Mouse (Mus musculus) E14TG2a.4 (cell line): ENCODE results near the gene Gpr83.

Experiments
- H3K27me3 ChIP-seq: 2 replicates; pipeline ENCODE4 v1.6.1; 2014; ENCODE audit warnings: low read length, control low read depth; ENCODE audit not compliant: insufficient read depth
- H3K36me3 ChIP-seq: 2 replicates; pipeline ENCODE4 v1.6.1; 2014; ENCODE audit warnings: low read length, control low read depth; ENCODE audit not compliant: insufficient read depth
- H3K4me1 ChIP-seq: replicated peaks from 2 replicates; pipeline ENCODE4 v1.6.1; 2014; ENCODE audit warnings: low read depth, low read length, control low read depth
- H3K4me3 ChIP-seq: replicated peaks from 2 replicates; pipeline ENCODE4 v1.5.1; 2014; ENCODE audit warnings: mild to moderate bottlenecking, low read length
- H3K9me3 ChIP-seq: 2 replicates; pipeline ENCODE4 v1.6.1; 2014; ENCODE audit warnings: low read length, control low read depth
- CTCF ChIP-seq: conservative IDR thresholded peaks from 2 replicates; pipeline ENCODE4 v1.5.1; 2014; ENCODE audit warnings: low read length
- NANOG ChIP-seq: IDR thresholded peaks from 2 replicates; pipeline ENCODE4 v1.6.1; 2014; ENCODE audit warnings: borderline replicate concordance, low read length, mixed read lengths
- POU5F1 ChIP-seq: IDR thresholded peaks from 2 replicates; pipeline ENCODE4 v1.6.1; 2014; ENCODE audit warnings: low read length, borderline replicate concordance

Gene Gpr83

DNA sequence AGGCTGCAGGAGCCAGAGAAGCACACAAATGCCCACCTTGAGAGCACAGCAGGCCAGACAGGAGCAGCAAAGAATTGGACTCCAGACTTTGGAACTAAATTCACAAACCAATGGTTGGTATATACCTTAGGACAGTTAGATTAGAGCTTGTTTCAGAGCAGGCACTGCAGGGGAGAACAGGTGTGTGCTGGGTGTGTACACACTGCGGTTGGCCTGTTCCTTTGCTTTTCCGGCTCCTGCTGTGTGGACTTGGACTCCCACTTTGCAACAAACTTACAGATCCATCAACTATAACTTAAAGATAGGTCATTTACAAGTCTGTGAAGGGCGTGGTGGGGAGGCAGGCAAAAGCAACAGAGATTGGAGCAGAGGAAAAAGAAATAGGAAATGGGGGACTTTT lies 1.2 kb upstream of the Gpr83 start:
- H3K4me1 ChIP-seq, result peaks cover 55% of the 10 kb centered on the region
- H3K36me3 ChIP-seq, result no peaks in the 10 kb centered on the region
- H3K9me3 ChIP-seq, result no peaks in the 10 kb centered on the region
- no peak overlapping the region for H3K4me3 ChIP-seq
- TF ChIP-seq CTCF, result no peak
- no peak for TF ChIP-seq NANOG
- TF ChIP-seq POU5F1, result no peak
- peaks cover 78% of the 10 kb centered on the region for H3K27me3 ChIP-seq

DNA sequence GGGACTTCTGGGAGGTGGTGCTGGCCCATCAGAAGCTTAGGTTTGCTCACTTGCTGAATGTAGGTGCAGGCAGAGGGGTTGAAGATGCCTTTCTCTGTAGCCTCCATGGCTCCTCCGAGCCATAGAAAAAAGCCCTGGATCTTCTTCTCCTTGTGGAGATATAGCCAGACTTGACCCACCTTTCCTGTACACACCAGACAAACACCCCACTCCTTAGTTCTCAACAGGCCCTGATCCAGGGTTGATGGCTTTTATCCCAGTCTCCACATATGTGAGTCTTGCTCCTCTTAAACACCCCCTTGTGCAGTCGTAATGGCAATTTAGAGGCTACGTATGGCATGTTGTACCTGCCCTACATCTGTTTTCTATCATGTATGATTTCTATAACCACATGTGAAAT lies 3.1 kb downstream of the Gpr83 start:
- Histone ChIP-seq H3K4me1 (peaks cover 43% of the 10 kb centered on the region), H3K27me3 (peaks cover 91% of the 10 kb centered on the region), H3K4me3 (no peak overlapping the region), H3K36me3 (no peaks in the 10 kb centered on the region), H3K9me3 (no peaks in the 10 kb centered on the region)
- no peak for TF ChIP-seq NANOG
- no peak for TF ChIP-seq POU5F1
- no peak for TF ChIP-seq CTCF

DNA sequence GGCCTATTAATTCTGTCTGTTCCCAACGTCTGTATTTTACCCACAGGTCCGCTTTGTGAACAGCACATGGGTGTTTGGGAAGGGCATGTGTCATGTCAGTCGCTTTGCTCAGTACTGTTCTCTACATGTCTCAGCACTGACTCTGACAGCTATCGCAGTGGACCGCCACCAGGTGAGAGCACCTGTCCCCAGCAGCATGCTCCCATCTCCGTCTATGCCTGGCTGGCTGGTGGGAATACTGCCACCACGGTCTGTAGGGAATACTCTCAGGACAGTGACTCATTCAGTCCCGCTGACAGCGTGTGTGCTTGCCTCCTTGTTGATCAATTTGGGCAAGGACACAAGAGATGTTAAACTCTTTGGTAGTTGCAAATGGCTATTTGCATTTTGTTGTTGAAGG lies 4.7 kb downstream of the Gpr83 start:
- TF ChIP-seq NANOG, result no peak
- TF ChIP-seq POU5F1, result no peak
- TF ChIP-seq CTCF, result no peak
- Histone ChIP-seq H3K9me3 (no peaks in the 10 kb centered on the region), H3K36me3 (no peaks in the 10 kb centered on the region), H3K4me1 (peaks cover 41% of the 10 kb centered on the region), H3K4me3 (no peak overlapping the region), H3K27me3 (peaks cover 84% of the 10 kb centered on the region)

DNA sequence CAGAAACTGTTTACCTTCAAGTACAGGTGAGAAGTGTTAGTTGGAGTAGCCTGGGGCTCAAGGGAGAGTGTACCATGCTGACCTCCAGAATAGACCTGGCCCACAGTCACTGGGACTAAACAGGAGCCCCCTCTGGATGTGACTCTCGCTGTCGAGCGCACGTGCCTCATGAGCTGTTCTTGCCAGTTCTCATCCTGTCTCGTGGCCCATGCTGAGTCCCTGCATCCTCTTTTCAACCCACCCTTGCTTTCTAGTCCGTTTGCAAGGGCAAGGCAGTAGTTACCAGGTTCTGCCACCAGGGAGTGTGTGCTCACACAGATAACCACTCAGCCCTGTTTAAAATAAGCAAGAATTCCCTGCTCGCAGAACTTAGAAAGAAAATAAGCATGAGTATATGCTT lies 6.9 kb downstream of the Gpr83 start:
- H3K4me3 ChIP-seq, result no peak overlapping the region
- peaks cover 81% of the 10 kb centered on the region for H3K27me3 ChIP-seq
- no peaks in the 10 kb centered on the region for H3K9me3 ChIP-seq
- H3K4me1 ChIP-seq, result peaks cover 34% of the 10 kb centered on the region
- no peaks in the 10 kb centered on the region for H3K36me3 ChIP-seq
- TF ChIP-seq CTCF, result peak; percentile 76
- no peak for TF ChIP-seq POU5F1
- TF ChIP-seq NANOG, result no peak

- no peak for TF ChIP-seq NANOG
- TF ChIP-seq POU5F1, result no peak
- TF ChIP-seq CTCF, result no peak
- no peaks in the 10 kb centered on the region for H3K36me3 ChIP-seq
- H3K9me3 ChIP-seq, result no peaks in the 10 kb centered on the region
- H3K27me3 ChIP-seq, result peaks cover 76% of the 10 kb centered on the region
- H3K4me1 ChIP-seq, result peaks cover 29% of the 10 kb centered on the region
- no peak overlapping the region for H3K4me3 ChIP-seq
Measured at GRCm38 (mm10) chr9:14868326-14868725, 8.3 kb downstream of the Gpr83 start.

GRCm38 (mm10) chr9:14870377-14870776 lies 10.4 kb downstream of the Gpr83 start:
- Histone ChIP-seq H3K4me1 (peaks cover 29% of the 10 kb centered on the region), H3K36me3 (no peaks in the 10 kb centered on the region), H3K9me3 (no peaks in the 10 kb centered on the region), H3K4me3 (no peak overlapping the region), H3K27me3 (peaks cover 75% of the 10 kb centered on the region)
- TF ChIP-seq NANOG, result no peak
- no peak for TF ChIP-seq CTCF

DNA sequence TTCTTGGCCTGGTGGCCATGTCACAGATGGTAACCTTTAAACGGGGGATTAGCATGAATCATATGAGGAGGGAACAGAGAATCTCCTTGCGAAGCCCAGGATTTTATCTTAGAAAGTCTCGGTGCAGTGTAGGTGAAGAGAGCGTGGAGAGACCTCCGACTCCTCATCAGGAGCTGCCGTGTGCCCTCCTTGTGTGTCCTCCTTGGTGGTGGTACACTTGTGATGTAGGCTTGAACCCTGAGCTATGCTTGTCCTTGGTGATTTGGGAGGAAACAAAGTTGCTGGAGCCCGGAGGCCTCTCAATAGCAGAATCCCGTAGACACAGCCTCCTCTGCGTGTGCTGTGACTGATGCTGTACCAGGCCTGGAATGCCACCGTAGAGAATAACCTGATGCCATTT lies 10.8 kb downstream of the Gpr83 start:
- Histone ChIP-seq H3K4me1 (peaks cover 30% of the 10 kb centered on the region), H3K4me3 (no peak overlapping the region), H3K27me3 (peaks cover 76% of the 10 kb centered on the region), H3K9me3 (no peaks in the 10 kb centered on the region), H3K36me3 (no peaks in the 10 kb centered on the region)
- TF ChIP-seq CTCF (no peak), NANOG (no peak), POU5F1 (no peak)

GRCm38 (mm10) chr9:14871536-14871935 lies 11.5 kb downstream of the Gpr83 start:
- H3K9me3 ChIP-seq, result no peaks in the 10 kb centered on the region
- peaks cover 75% of the 10 kb centered on the region for H3K27me3 ChIP-seq
- TF ChIP-seq POU5F1 (no peak), NANOG (no peak), CTCF (no peak)
- H3K4me1 ChIP-seq, result peaks cover 37% of the 10 kb centered on the region
- no peaks in the 10 kb centered on the region for H3K36me3 ChIP-seq
- H3K4me3 ChIP-seq, result no peak overlapping the region

DNA sequence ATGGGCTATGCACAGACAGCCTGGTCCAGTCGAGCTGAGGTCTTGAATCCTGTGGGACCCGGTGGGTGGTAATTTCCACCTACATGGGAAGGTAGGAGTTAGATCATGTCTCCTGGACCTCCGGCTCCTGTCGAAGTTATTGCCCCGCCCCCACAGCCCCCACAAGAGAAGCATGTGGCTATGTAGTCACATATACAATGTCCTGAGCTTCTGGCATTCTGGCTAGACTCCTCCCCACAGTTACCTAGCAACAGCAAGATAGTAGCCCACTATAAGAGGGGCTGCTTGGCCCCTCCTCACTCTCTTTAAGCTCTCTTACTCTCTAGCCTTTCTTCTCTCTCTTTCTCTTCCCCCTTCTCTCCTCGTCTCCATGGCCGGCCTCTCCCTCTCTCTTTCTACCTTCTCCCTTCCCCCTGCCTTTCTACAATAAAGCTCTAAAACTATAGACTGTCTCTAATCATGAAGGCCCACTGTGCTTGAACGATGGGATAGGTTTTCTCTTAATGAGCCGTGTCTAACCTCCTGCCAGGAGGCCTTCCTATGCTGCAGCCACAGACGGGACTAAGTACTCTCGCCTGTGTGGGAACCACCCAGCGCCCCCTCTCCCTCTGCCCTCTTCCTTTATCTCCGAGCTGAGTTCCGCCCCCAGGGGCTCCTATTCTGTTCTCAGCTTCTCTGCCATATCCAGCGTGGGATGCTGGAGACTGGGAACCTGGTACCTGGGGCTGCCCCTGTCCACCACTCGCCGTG lies 12.3 kb downstream of the Gpr83 start:
- H3K4me1 ChIP-seq, result peaks cover 42% of the 10 kb centered on the region
- TF ChIP-seq NANOG (no peak), POU5F1 (no peak), CTCF (no peak)

More for the DNA sequence above, 12.3 kb downstream of the Gpr83 start:
- peak overlapping the region; percentile 55 for H3K4me3 ChIP-seq
- peaks cover 72% of the 10 kb centered on the region for H3K27me3 ChIP-seq
- H3K9me3 ChIP-seq, result no peaks in the 10 kb centered on the region
- H3K36me3 ChIP-seq, result no peaks in the 10 kb centered on the region
